Mouse (Mus musculus): ENCODE results near the gene Vmn1r176. TPM values are rescaled to one million over a fixed set of nuclear protein-coding genes. Genes with fewer than 3 reads are reported as not detected.

The Vmn1r176 gene
- not detected for polyA plus RNA-seq (2015; fragmentation: Illumina TruSeq; extraction: RNeasy Lipid Tissue Mini Kit (QIAGEN cat#74804); ENCODE audit: low read depth, low replicate concordance)

DNA sequence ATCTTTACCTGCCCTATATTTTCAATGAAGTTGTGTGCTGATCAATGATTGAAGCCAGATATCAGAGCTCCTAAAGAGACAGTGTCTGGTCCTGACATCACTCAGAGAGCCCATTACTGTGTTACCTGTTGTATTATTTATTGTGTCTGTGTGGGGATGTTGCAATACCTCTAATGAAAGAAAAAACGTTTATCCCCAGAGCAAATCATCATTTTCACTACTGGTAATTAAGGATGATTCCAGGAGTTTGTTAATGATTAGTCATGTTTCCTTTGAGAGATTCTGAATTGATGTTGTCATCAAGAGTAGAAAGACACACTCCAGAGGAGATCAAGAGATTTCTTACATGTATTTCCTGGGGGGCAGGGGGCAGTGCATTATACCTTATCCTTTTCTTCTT lies at the start of gene Vmn1r176:
TSS of gene Vmn1r176 (minus strand) at position 101 of the 400 bp plus-strand sequence.

DNA sequence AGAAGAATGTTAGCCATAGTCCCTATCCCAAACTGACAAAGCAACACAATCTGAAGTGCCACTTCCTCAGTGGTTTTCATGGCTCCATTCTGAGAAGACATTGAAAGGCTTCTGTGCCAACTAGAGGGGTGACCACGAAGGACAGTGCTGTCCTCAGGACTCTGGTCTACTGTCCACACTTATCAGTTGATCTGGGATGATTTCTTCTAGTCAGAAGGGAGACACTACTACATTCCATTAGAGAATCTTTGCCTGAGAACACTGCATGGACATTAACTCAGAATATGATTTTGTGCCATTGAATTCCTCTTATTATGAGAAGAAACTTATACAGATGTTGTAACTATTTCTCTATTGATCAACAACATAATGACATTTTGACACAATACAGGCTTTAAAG lies 29.2 kb upstream of the Vmn1r176 start, which contains the start of gene Vmn1r177:
TSS of gene Vmn1r177 (minus strand) at position 101 of the 400 bp plus-strand sequence.

DNA sequence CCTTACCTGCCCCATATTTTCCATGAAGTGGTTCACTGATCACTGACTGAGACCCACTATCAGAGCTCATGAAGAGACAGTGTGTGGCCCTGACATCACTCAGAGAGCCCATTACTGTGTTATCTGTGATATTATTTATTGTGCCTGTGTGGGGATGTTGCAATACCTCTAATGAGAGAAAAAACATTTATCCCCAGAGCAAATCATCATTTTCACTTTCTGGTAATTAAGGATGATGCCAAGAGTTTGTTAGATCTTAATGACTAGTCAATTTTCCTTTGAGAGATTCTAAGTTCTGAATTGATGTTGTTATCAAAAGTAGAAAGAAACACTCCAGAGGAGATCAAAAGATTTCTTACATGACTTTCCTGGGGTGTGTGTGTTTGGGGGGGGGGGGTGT lies 26.6 kb downstream of the Vmn1r176 start, which contains the start of gene Vmn1r175:
TSS of gene Vmn1r175 (minus strand) at position 101 of the 400 bp plus-strand sequence.

Other genes starting within 250 kb of the Vmn1r176 start
- not detected for gene Vmn1r170, start 231.2 kb downstream of the Vmn1r176 start, polyA plus RNA-seq (2015; fragmentation: Illumina TruSeq; extraction: RNeasy Lipid Tissue Mini Kit (QIAGEN cat#74804); ENCODE audit: low read depth, low replicate concordance)
- gene Vmn1r171, start 206.7 kb downstream of the Vmn1r176 start, polyA plus RNA-seq (2015; fragmentation: Illumina TruSeq; extraction: RNeasy Lipid Tissue Mini Kit (QIAGEN cat#74804); ENCODE audit: low read depth, low replicate concordance), result not detected
- gene Vmn1r172, start 179.1 kb downstream of the Vmn1r176 start, polyA plus RNA-seq (2015; fragmentation: Illumina TruSeq; extraction: RNeasy Lipid Tissue Mini Kit (QIAGEN cat#74804); ENCODE audit: low read depth, low replicate concordance), result not detected
- not detected for gene Vmn1r173, start 136.7 kb downstream of the Vmn1r176 start, polyA plus RNA-seq (2015; fragmentation: Illumina TruSeq; extraction: RNeasy Lipid Tissue Mini Kit (QIAGEN cat#74804); ENCODE audit: low read depth, low replicate concordance)
- gene Vmn1r174, start 85.1 kb downstream of the Vmn1r176 start, polyA plus RNA-seq (2015; fragmentation: Illumina TruSeq; extraction: RNeasy Lipid Tissue Mini Kit (QIAGEN cat#74804); ENCODE audit: low read depth, low replicate concordance), result not detected
- not detected for gene Vmn1r175, start 26.7 kb downstream of the Vmn1r176 start, polyA plus RNA-seq (2015; fragmentation: Illumina TruSeq; extraction: RNeasy Lipid Tissue Mini Kit (QIAGEN cat#74804); ENCODE audit: low read depth, low replicate concordance)
- gene Vmn1r177, start 29.1 kb upstream of the Vmn1r176 start, polyA plus RNA-seq (2015; fragmentation: Illumina TruSeq; extraction: RNeasy Lipid Tissue Mini Kit (QIAGEN cat#74804); ENCODE audit: low read depth, low replicate concordance), result not detected
- not detected for gene Vmn1r178, start 54.6 kb upstream of the Vmn1r176 start, polyA plus RNA-seq (2015; fragmentation: Illumina TruSeq; extraction: RNeasy Lipid Tissue Mini Kit (QIAGEN cat#74804); ENCODE audit: low read depth, low replicate concordance)
- gene Vmn1r179, start 89.6 kb upstream of the Vmn1r176 start, polyA plus RNA-seq (2015; fragmentation: Illumina TruSeq; extraction: RNeasy Lipid Tissue Mini Kit (QIAGEN cat#74804); ENCODE audit: low read depth, low replicate concordance), result not detected
- not detected for gene Vmn1r180, start 113.3 kb upstream of the Vmn1r176 start, polyA plus RNA-seq (2015; fragmentation: Illumina TruSeq; extraction: RNeasy Lipid Tissue Mini Kit (QIAGEN cat#74804); ENCODE audit: low read depth, low replicate concordance)
- gene Vmn1r181, start 137.2 kb upstream of the Vmn1r176 start, polyA plus RNA-seq (2015; fragmentation: Illumina TruSeq; extraction: RNeasy Lipid Tissue Mini Kit (QIAGEN cat#74804); ENCODE audit: low read depth, low replicate concordance), result not detected
- gene V1rd19, start 164.3 kb upstream of the Vmn1r176 start, polyA plus RNA-seq (2015; fragmentation: Illumina TruSeq; extraction: RNeasy Lipid Tissue Mini Kit (QIAGEN cat#74804); ENCODE audit: low read depth, low replicate concordance), result not detected
- gene Vmn1r183, start 215.9 kb upstream of the Vmn1r176 start, polyA plus RNA-seq (2015; fragmentation: Illumina TruSeq; extraction: RNeasy Lipid Tissue Mini Kit (QIAGEN cat#74804); ENCODE audit: low read depth, low replicate concordance), result not detected
- 46.3 TPM for gene Zfp180, start 244.6 kb upstream of the Vmn1r176 start, polyA plus RNA-seq (2015; fragmentation: Illumina TruSeq; extraction: RNeasy Lipid Tissue Mini Kit (QIAGEN cat#74804); ENCODE audit: low read depth, low replicate concordance)